Mouse (Mus musculus): ENCODE data around the gene Ppil4.

DNA sequence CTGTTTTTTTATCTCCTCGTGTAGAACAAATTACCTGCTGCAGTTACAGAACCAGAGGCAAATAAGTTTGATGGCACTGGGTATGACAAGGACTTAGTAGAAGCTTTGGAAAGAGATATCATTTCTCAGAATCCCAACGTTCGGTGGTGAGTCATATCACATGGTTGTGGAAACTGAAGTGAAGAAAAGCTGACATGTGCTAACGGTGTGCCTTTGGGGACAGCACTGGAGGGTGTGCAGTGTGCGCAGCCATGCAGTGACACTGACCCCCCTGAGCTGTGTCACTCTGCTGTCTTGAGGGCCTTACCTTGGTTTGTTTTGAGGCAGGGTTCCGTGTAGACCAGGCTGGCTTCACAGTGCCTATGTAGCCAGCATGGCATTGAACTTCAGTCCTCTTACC lies 43.9 kb upstream of the Ppil4 start:
- no peak for TF ChIP-seq CTCF (IDR thresholded peaks at IDR 0.05; ENCODE audit: low read depth)
- TF ChIP-seq EP300 (IDR thresholded peaks at IDR 0.05; ENCODE audit: low read depth): no peak
